Mouse (Mus musculus) heart, adult 2 months (tissue): ENCODE measurements around the gene Arsa. TPM values are rescaled to one million over a fixed set of nuclear protein-coding genes. Genes with fewer than 3 reads are reported as not detected.
"Not testable (repeated sequence)": the region's sequence is repeated elsewhere in the genome, so short reads cannot be mapped to it uniquely, and the experiment has no call there.

Source experiments
- DNase-seq, 2 experiments: peaks; one replicate each; pipeline ENCODE4 v3.0.0; 2021
- H3K27ac ChIP-seq: fragments of 200-600 bp; 2 replicates; pipeline ENCODE4 v1.8.1; 2022
- H3K27me3 ChIP-seq: fragments of 200-500 bp; 2 replicates; pipeline ENCODE4 v1.6.1; 2012; ENCODE audit warnings: mild to moderate bottlenecking, low read length, inconsistent platforms, mixed read lengths; ENCODE audit not compliant: control insufficient read depth, insufficient read depth
- H3K36me3 ChIP-seq: fragments of 200-500 bp; 2 replicates; pipeline ENCODE4 v1.6.1; 2012; ENCODE audit warnings: low read length, inconsistent platforms; ENCODE audit not compliant: control insufficient read depth, insufficient read depth
- H3K4me1 ChIP-seq: fragments of 200-500 bp; 2 replicates; pipeline ENCODE4 v1.6.1; 2011; ENCODE audit warnings: low read length; ENCODE audit not compliant: control insufficient read depth, insufficient read depth
- H3K4me3 ChIP-seq: fragments of 200-600 bp; 2 replicates; pipeline ENCODE4 v1.8.1; 2022
- H3K79me2 ChIP-seq: fragments of 200-500 bp; replicated peaks from 2 replicates; pipeline ENCODE4 v1.6.1; 2012; ENCODE audit warnings: mild to moderate bottlenecking, inconsistent platforms, low read length, moderate library complexity, mixed read lengths; ENCODE audit not compliant: control insufficient read depth, insufficient read depth
- H3K9ac ChIP-seq: fragments of 200-500 bp; 2 replicates; pipeline ENCODE4 v1.6.1; 2012; ENCODE audit warnings: low read depth, mild to moderate bottlenecking, control low read depth, inconsistent platforms, low read length, mixed read lengths
- CTCF ChIP-seq: fragments of 200-600 bp; IDR thresholded peaks from 2 replicates; pipeline ENCODE4 v1.8.1; 2022; ENCODE audit warnings: antibody characterized with exemption, mild to moderate bottlenecking, moderate library complexity
- EP300 ChIP-seq: fragments of 200-500 bp; IDR thresholded peaks from 2 replicates; pipeline ENCODE4 v1.6.1; 2011; ENCODE audit warnings: low read depth, low read length, control low read depth; ENCODE audit not compliant: insufficient read depth
- POLR2A ChIP-seq: fragments of 200-500 bp; IDR thresholded peaks from 2 replicates; pipeline ENCODE4 v1.6.1; 2011; ENCODE audit warnings: mild to moderate bottlenecking, low read depth, low read length, control low read depth; ENCODE audit not compliant: insufficient read depth
- WGBS: fragments of 180-500 bp; shearing (Covaris S2); methylation state at CpG from one replicate; pipeline ENCODE4 v1.1.7; 2018; 5-methylcytosine and 5-hydroxymethylcytosine counted together
- intact Hi-C: fragments of 180-260 bp; cut with DNase I; formaldehyde crosslinking; loops from one replicate; pipeline ENCODE4 v1.15.1; 2025
- polyA plus RNA-seq: library from polyadenylated mRNA; depleted of rRNA; stranded (reverse); fragments of >200 nt; gene quantifications from 2 replicates; pipeline ENCODE4 v1.2.3, GENCODE M21; 2012
- total RNA-seq, 2 experiments: library from RNA; stranded (reverse); gene quantifications; 2 replicates each; pipeline ENCODE4 v1.2.3; 2021

Gene Arsa
- total and polyA plus RNA-seq, 3 experiments, result 11.1 to 22.1 (median 13.5) TPM

DNA sequence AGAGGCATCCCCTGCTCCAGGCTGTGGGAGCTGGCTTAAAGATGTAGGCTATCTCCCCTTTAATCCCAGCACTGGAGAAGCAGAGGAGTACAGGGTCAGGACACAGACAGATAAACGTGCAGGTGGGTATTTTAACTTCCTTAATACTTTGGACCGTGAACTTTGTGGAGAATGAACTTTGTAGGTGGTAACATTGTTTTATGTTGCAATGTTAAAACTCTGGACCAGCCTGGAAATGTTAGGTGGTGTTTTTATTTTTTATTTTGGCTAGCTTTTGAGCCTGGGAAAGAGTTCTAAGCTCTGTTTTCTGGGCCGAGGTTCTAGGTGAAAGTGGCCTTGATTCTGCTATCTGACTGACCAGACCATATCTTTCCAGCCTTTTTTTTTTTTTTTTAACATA is 46.0 kb downstream of the Arsa start:
- peaks cover 6% of the 10 kb centered on the region for H3K36me3 ChIP-seq
- no peak for TF ChIP-seq CTCF
- no peak for TF ChIP-seq EP300
- no peak for TF ChIP-seq POLR2A
- 69% methylated on average over 3 of the region's 3 CpGs for WGBS
- no peak overlapping the region for H3K9ac ChIP-seq
- no peaks in the 10 kb centered on the region; the same call in 1 of the 2 replicates for H3K4me1 ChIP-seq
- no peaks in the 10 kb centered on the region for H3K79me2 ChIP-seq
- no peak overlapping the region for H3K4me3 ChIP-seq
- no peaks in the 10 kb centered on the region for H3K27me3 ChIP-seq
- DNase-seq, result no peak
- no peak overlapping the region for H3K27ac ChIP-seq
- intact Hi-C loops, result no loop called here

DNA sequence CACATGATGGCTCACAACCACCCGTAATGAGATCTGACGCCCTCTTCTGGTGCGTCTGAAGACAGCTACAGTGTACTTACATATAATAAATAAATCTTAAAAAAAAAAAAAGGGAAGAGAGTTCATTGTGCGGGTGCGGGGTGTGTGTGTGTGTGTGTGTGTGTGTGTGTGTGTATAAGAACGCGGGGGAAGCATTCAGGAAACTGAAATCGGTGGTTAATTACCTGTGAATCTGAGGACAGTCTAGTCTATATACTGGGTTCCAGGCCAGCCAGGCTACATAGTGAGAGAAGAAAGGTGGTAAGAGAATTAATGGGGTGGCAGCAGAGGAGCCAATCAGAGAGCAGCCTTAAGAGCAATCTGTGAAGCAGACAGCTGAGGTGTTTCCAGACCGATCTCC is 46.5 kb downstream of the Arsa start:
- H3K79me2 ChIP-seq, intact Hi-C loops, H3K4me3 ChIP-seq, H3K36me3 ChIP-seq, H3K4me1 ChIP-seq, H3K9ac ChIP-seq, DNase-seq, H3K27me3 ChIP-seq, H3K27ac ChIP-seq: not testable (repeated sequence)
- 69% methylated on average over 9 of the region's 9 CpGs for WGBS

DNA sequence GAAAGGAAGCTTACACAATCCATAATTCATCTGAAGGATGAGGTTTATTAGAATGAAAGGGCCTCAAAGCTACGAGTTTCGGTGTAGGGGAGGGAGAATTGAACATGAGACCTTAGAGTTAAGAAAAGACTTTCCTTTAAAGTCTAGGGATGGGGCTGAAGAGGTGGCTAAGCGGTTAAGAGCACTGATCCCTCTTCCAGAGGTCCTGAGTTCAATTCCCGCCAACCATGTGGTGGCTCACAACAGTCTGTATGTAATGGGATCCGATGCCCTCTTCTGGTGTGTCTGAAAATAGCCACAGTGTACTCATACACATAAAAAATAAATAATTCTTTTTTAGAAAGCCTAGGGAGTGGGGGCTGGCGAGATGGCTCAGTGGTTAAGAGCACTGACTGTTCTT is 46.9 kb downstream of the Arsa start:
- H3K79me2 ChIP-seq, result no peaks in the 10 kb centered on the region
- DNase-seq, result no peak
- intact Hi-C loops, result no loop called here
- H3K9ac ChIP-seq, result no peak overlapping the region; the same call in 1 of the 2 replicates
- 39% methylated on average over 6 of the region's 6 CpGs for WGBS
- peak overlapping the region; percentile 99 for H3K4me3 ChIP-seq
- H3K27me3 ChIP-seq, result no peaks in the 10 kb centered on the region
- H3K36me3 ChIP-seq, result peaks cover 8% of the 10 kb centered on the region
- H3K27ac ChIP-seq, result peak overlapping the region; percentile 99
- no peaks in the 10 kb centered on the region; the same call in 1 of the 2 replicates for H3K4me1 ChIP-seq
- TF ChIP-seq POLR2A (no peak), CTCF (peak; percentile 31)

DNA sequence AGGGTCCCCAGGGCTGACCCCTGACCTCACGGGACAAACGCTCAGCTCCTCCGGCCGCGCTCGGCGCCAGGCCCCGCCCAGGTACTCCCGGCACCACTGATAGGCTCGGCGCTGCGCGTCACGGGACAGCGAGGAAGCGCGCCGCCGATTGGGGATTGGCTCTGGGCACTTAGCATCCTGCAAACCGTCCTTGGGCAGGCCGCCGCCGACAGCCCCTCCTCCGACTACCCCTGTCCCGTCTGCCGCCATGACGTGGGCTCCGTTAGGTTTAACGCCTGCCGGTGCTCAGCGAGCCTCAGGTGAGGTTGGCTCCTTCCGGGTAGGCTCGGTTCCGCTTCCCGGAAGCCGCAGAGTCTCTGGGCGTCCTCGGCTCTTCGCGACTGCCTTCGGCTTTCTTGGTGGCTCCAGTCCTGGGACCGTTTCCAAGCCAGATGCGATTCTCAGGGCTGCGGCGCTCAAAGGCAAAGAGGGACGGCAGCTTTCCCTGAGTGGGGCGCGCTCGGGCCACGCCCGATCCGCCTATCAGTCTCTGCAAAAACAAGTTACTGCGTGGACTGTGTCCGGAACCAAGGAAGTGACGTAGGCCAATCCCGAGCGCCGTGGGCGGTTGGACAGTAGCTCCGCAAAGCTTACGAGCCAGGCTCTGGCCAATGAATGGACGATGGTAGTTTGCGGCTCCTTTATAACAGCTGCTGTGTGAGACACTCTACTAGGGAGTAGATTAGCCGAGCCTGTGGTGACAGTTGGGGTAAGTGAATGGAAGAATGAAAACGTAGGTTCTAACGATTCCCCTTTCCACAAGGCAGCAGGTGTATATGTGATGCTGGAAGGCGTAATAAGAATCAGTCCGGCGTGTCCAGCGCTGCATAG is 47.6 kb downstream of the Arsa start, which contains the start of the genes C730034F03Rik, Gm44502 and Chkb:
TSS of gene C730034F03Rik (plus strand) at position 238 of the 870 bp plus-strand sequence.
TSS of gene Gm44502 (minus strand) at position 345 of the 870 bp plus-strand sequence.
TSS of gene Chkb (minus strand) at position 557 of the 870 bp plus-strand sequence.
- intact Hi-C loops, result loop anchor here (2.0 kb wide), 1 partner anchor 55 kb away; no protein-coding TSS in a partner anchor

DNA sequence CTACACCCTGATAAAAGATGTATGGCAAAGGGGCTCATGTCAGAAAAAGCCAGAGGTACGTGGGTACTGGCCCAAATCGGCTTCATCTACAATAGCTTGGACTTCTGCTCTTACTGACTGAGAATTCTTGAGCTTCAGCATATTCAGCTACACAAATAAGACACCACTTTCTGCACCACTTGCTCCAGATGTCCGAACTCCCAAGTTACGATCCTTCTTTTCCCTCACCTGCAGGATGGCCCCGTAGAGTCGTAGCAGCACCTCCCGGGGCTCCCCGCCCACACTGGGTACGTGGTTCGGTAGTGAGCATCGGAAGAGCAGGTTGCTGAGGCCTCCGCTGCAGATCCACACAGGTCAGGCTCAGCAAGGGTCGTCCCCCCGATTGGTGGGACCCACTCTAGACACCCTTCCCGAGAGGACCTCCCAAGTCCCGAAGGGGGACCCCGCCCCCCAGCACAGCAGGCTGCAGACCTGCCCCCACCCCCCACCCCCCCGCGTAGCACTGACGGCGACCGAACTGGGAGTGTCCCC is 48.3 kb downstream of the Arsa start:
- H3K36me3 ChIP-seq, result peaks cover 8% of the 10 kb centered on the region
- H3K27me3 ChIP-seq, result no peaks in the 10 kb centered on the region
- 5% methylated on average over 22 of the region's 22 CpGs for WGBS
- intact Hi-C loops, result loop anchor here (2.0 kb wide), 1 partner anchor 54 kb away; no protein-coding TSS in a partner anchor
- DNase-seq, result peak in 1 of 2 experiments; percentile 32
- peak overlapping the region; percentile 99 for H3K27ac ChIP-seq
- no peaks in the 10 kb centered on the region for H3K79me2 ChIP-seq
- H3K9ac ChIP-seq, result peak overlapping the region; percentile 74
- peak overlapping the region; percentile 99 for H3K4me3 ChIP-seq
- no peak for TF ChIP-seq EP300
- TF ChIP-seq CTCF, result no peak
- no peak for TF ChIP-seq POLR2A
- H3K4me1 ChIP-seq, result no peaks in the 10 kb centered on the region; the same call in 1 of the 2 replicates

More for the DNA sequence above, 47.6 kb downstream of the Arsa start, which contains the start of the genes C730034F03Rik, Gm44502 and Chkb:
- DNase-seq, result peak; percentile 93 to 96
- H3K36me3 ChIP-seq, result peaks cover 8% of the 10 kb centered on the region
- H3K79me2 ChIP-seq, result no peaks in the 10 kb centered on the region
- TF ChIP-seq EP300 (peak; percentile 57; the same call in 1 of the 2 replicates), CTCF (no peak), POLR2A (peak; percentile 78)
- peak within 1 kb of the TSS; percentile 74 for H3K9ac ChIP-seq
- H3K27me3 ChIP-seq, result no peaks in the 10 kb centered on the region
- under 1% methylated on average over 70 of the region's 70 CpGs for WGBS
- peak within 1 kb of the TSS; percentile 99 for H3K4me3 ChIP-seq
- peak within 1 kb of the TSS; percentile 99 for H3K27ac ChIP-seq
- no peaks in the 10 kb centered on the region; the same call in 1 of the 2 replicates for H3K4me1 ChIP-seq
